Mouse (Mus musculus): Measurements from ENCODE around the gene Olfr12.

DNA sequence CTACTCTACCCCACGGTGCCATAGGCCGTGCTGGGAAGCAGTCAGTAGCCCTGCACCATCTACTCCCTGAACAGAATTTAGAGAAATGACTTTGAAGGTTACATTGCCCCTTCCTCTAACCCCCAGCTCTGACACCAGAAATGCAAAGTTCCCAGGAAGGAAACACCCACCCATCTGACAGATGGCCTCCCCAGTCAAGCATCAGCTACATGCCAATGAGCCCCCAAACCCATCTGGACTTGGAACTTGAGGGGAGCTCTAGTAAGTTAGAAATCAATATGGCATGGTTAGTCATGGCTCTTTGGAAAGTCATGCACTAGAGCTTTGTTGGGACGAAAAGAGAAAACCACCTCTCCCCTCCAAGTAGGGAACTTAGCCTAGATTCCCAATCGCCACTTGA lies 21.1 kb downstream of the Olfr12 start:
- TF ChIP-seq CTCF (IDR thresholded peaks at IDR 0.05; ENCODE audit: low read depth) (no peak), EP300 (optimal IDR thresholded peaks at IDR 0.05) (no peak)

Measured in stomach, postnatal 0 days (tissue).